Mouse (Mus musculus) cerebellum, adult 2 months (tissue): ENCODE data around the gene H1fx.

ENCODE experiments used
- CTCF ChIP-seq: fragments of 200-500 bp; IDR thresholded peaks from 2 replicates; pipeline ENCODE4 v1.5.1; 2011; ENCODE audit warnings: low read depth, mild to moderate bottlenecking, control low read depth, low read length, moderate library complexity, borderline replicate concordance; ENCODE audit not compliant: insufficient read depth
- POLR2A ChIP-seq: fragments of 200-500 bp; IDR thresholded peaks from 2 replicates; pipeline ENCODE4 v1.6.1; 2011; ENCODE audit warnings: low read length, control low read depth, borderline replicate concordance; ENCODE audit not compliant: insufficient read depth

DNA sequence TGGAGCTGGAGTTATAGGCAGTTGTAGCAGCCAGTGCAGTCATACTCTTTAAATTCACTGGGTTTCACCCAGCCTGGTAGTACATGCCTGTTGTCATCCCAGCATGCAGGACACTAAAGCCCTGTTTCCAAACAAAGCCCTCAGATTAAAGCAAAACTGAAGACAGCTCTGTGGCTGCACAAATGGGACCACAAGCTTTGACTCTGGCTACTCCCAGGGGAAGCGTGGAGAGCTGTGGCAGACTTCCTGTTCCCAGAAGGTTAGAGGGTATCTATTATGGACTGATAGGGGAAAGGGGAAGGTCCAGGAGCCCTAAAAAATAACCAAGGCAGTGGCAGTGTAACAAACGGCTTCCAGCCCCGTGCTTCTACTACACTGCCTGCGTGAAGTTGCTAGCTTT is 14.1 kb upstream of the H1fx start:
- TF ChIP-seq POLR2A = no peak
- TF ChIP-seq CTCF = no peak
